Mouse (Mus musculus) lung, postnatal 0 days (tissue): Measurements from ENCODE around the gene Sypl.

Source experiments
- CTCF ChIP-seq: IDR thresholded peaks from 2 replicates; pipeline ENCODE4 v1.5.1; 2016; ENCODE audit warnings: antibody characterized with exemption, mild to moderate bottlenecking
- EP300 ChIP-seq: IDR thresholded peaks from 2 replicates; pipeline ENCODE4 v1.6.1; 2016; ENCODE audit warnings: antibody characterized with exemption, mild to moderate bottlenecking, control low read depth

- TF ChIP-seq CTCF (no peak), EP300 (no peak)
Measured at GRCm38 (mm10) chr12:33016824-33017705, 63.4 kb downstream of the Sypl start.
